Mouse (Mus musculus) spleen, adult 2 months (tissue): ENCODE measurements at regions not wholly inside any gene's neighbourhood (a gene's known extent, or its start where the extent isn't known, plus 50 kb on each side); places are given as distances from the start of the nearest gene placed in this dataset.

Experiments
- CTCF ChIP-seq: fragments of 200-500 bp; IDR thresholded peaks from 2 replicates; pipeline ENCODE4 v1.5.1; 2011; ENCODE audit warnings: mild to moderate bottlenecking, inconsistent platforms; ENCODE audit not compliant: insufficient read depth, insufficient read length, insufficient replicate concordance; ENCODE audit errors: extremely low read depth
- POLR2A ChIP-seq: fragments of 200-500 bp; IDR thresholded peaks from 2 replicates; pipeline ENCODE4 v1.6.1; 2011; ENCODE audit warnings: low read depth, low read length, inconsistent platforms

DNA sequence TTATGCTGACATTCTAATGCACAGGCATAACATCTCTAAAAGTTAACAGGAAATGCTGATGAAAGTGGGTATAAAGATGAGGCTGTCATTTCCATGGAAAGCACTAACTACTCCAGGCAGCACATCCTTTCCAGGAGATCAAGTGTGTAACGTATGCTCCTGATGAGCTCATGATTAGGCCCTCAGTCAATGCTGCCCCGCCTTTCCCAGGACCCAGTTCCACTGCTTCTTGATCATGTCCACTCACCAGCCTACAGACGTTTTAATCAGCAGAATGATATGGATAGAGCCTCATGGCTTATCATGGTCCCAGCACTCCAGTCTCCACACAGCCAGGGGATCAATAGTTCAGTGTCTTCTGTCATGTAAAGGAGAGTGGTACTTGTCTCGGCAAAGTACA is 71.7 kb upstream of the Tcerg1l start:
- TF ChIP-seq CTCF (no peak), POLR2A (no peak)
